ENCODE assay signal across 15 mouse cellular contexts in genomic region chr6:138232403-138232802, GRCm38 (mm10).
"Had no signal": no experiment of that assay in that cellular context is flagged by ENCODE, and none has a peak within 500 bp of the region (broad histone marks: within the 10 kb centered on the region; RNA-seq: fewer than 3 reads in every experiment).

No protein-coding gene starts in this region.

- ATAC-seq: liver, embryonic 12.5 days; midbrain, embryonic 13.5 days; midbrain, embryonic 15.5 days had no signal

- H3K9me3 ChIP-seq: liver, embryonic 12.5 days; midbrain, embryonic 13.5 days; midbrain, embryonic 15.5 days; neural tube, embryonic 12.5 days had no signal

- H3K4me3 ChIP-seq: liver, embryonic 12.5 days; megakaryocyte, embryonic 14.5 days; midbrain, embryonic 13.5 days; midbrain, embryonic 15.5 days; neural tube, embryonic 12.5 days had no signal

- DNase-seq: lung, adult 18-20 months; lung, embryonic 14.5 days; lung, postnatal 10 days; right cerebral cortex, postnatal 14 days; thymus, adult 2 months; thymus, postnatal 25 days; thymus, postnatal 4 days had no signal

- H3K4me2 ChIP-seq: liver, embryonic 12.5 days; lung, embryonic 14.5 days; midbrain, embryonic 11.5 days; midbrain, embryonic 13.5 days; midbrain, embryonic 15.5 days; neural tube, embryonic 12.5 days had no signal

- H3K4me1 ChIP-seq: liver, embryonic 12.5 days; megakaryocyte, embryonic 14.5 days; midbrain, embryonic 13.5 days; midbrain, embryonic 15.5 days; neural tube, embryonic 12.5 days had no signal

- H3K9ac ChIP-seq: liver, embryonic 12.5 days; liver, embryonic 14.5 days; lung, embryonic 14.5 days; midbrain, embryonic 13.5 days; midbrain, embryonic 15.5 days; neural tube, embryonic 12.5 days had no signal

- H3K36me3 ChIP-seq: liver, embryonic 12.5 days; midbrain, embryonic 13.5 days; midbrain, embryonic 15.5 days; neural tube, embryonic 12.5 days had no signal

- H3K27ac ChIP-seq: liver, embryonic 12.5 days; liver, embryonic 14.5 days; macrophage; midbrain, embryonic 13.5 days; midbrain, embryonic 15.5 days; neural tube, embryonic 12.5 days had no signal

- H3K27me3 ChIP-seq: liver, embryonic 12.5 days; megakaryocyte, embryonic 14.5 days; midbrain, embryonic 13.5 days; midbrain, embryonic 15.5 days; neural tube, embryonic 12.5 days had no signal
